Mouse (Mus musculus) hindbrain, postnatal 0 days (tissue): ENCODE measurements around the gene Ccdc62. TPM values are rescaled to one million over a fixed set of nuclear protein-coding genes. Genes with fewer than 3 reads are reported as not detected.

Experiments used
- ATAC-seq: fragments of 200-750 bp; cut with Nextera tagmentation; 2 replicates; pipeline ENCODE4 v1.8.0; 2017; ENCODE audit warnings: mild to moderate bottlenecking, moderate TSS enrichment, moderate library complexity
- DNase-seq: peaks from one replicate; pipeline ENCODE4 v3.0.0-alpha.2; 2015; ENCODE audit warnings: low spot score
- H3K27ac ChIP-seq: fragments of 300-500 bp; sonication (generic); 2 replicates; pipeline ENCODE4 v1.5.1; 2014; ENCODE audit warnings: mild to moderate bottlenecking
- H3K27me3 ChIP-seq: fragments of 300-500 bp; sonication (generic); 2 replicates; pipeline ENCODE4 v1.6.1; 2014; ENCODE audit warnings: low read length, mixed read lengths; ENCODE audit not compliant: insufficient read depth
- H3K36me3 ChIP-seq: fragments of 300-500 bp; sonication (generic); 2 replicates; pipeline ENCODE4 v1.6.1; 2014; ENCODE audit warnings: low read length, mixed read lengths; ENCODE audit not compliant: insufficient read depth
- H3K4me1 ChIP-seq: fragments of 300-500 bp; sonication (generic); 2 replicates; pipeline ENCODE4 v1.6.1; 2014; ENCODE audit warnings: antibody characterized with exemption, low read length, mixed read lengths; ENCODE audit not compliant: insufficient read depth
- H3K4me2 ChIP-seq: fragments of 300-500 bp; sonication (generic); 2 replicates; pipeline ENCODE4 v1.6.1; 2014; ENCODE audit warnings: low read depth, mild to moderate bottlenecking, low read length, moderate library complexity, mixed read lengths
- H3K4me3 ChIP-seq: fragments of 300-500 bp; sonication (generic); 2 replicates; pipeline ENCODE4 v1.5.1; 2014; ENCODE audit warnings: low read length
- H3K9ac ChIP-seq: fragments of 300-500 bp; sonication (generic); replicated peaks from 2 replicates; pipeline ENCODE4 v1.6.1; 2014; ENCODE audit warnings: mild to moderate bottlenecking, low read length, moderate library complexity, mixed read lengths
- H3K9me3 ChIP-seq: fragments of 300-500 bp; sonication (generic); 2 replicates; pipeline ENCODE4 v1.6.1; 2016; ENCODE audit warnings: low read length, mixed read lengths
- CTCF ChIP-seq: IDR thresholded peaks from 2 replicates; pipeline ENCODE4 v1.5.1; 2016; ENCODE audit warnings: antibody characterized with exemption, control low read depth, low read depth
- WGBS: fragments of 180-500 bp; shearing (Covaris S2); extraction: QIAGEN DNeasy Blood & Tissue Kit; methylation state at CpG from one replicate; pipeline ENCODE4 v1.1.7; 2014; 5-methylcytosine and 5-hydroxymethylcytosine counted together
- polyA plus RNA-seq: library from polyadenylated mRNA; unstranded; fragments of >200 nt; fragmentation: Nextera tagmentation; extraction: Ambion mirVana; gene quantifications from 2 replicates; pipeline ENCODE4 v1.2.1, GENCODE M21; 2015
- total RNA-seq: library from RNA; depleted of rRNA; stranded (reverse); fragments of >200 nt; gene quantifications from 2 replicates; pipeline ENCODE4 v1.2.3, GENCODE M21; 2014

The Ccdc62 gene
- total and polyA plus RNA-seq, 2 experiments from 2014 or later, result 1.1 to 5.5 TPM

GRCm38 (mm10) chr5:123969216-123969615 is 38.7 kb downstream of the Ccdc62 start:
- H3K4me2 ChIP-seq, result no peak overlapping the region
- H3K9ac ChIP-seq, result no peak overlapping the region
- no peaks in the 10 kb centered on the region for H3K9me3 ChIP-seq
- 0 out of 2 replicates have a peak, but pooled peaks cover 6% of the 10 kb centered on the region for H3K4me1 ChIP-seq
- H3K27me3 ChIP-seq, result no peaks in the 10 kb centered on the region
- DNase-seq (no peak), ATAC-seq (no peak)
- WGBS, result 51% methylated on average over 8 of the region's 8 CpGs
- H3K36me3 ChIP-seq, result no peaks in the 10 kb centered on the region
- TF ChIP-seq CTCF, result no peak
- no peak overlapping the region for H3K27ac ChIP-seq
- no peak overlapping the region for H3K4me3 ChIP-seq

- Histone ChIP-seq H3K4me1 (0 out of 2 replicates have a peak, but pooled peaks cover 12% of the 10 kb centered on the region), H3K27me3 (no peaks in the 10 kb centered on the region), H3K9me3 (no peaks in the 10 kb centered on the region), H3K36me3 (no peaks in the 10 kb centered on the region), H3K4me3 (no peak overlapping the region), H3K27ac (no peak overlapping the region), H3K4me2 (no peak overlapping the region), H3K9ac (no peak overlapping the region)
- DNase-seq (no peak), ATAC-seq (no peak)
- TF ChIP-seq CTCF, result no peak
- WGBS, result 87% methylated on average over 4 of the region's 4 CpGs
These were observed 40.1 kb downstream of the Ccdc62 start for GRCm38 (mm10) chr5:123970576-123970975.

GRCm38 (mm10) chr5:123972453-123972852 is 42.0 kb downstream of the Ccdc62 start:
- no peaks in the 10 kb centered on the region for H3K9me3 ChIP-seq
- H3K27me3 ChIP-seq, result no peaks in the 10 kb centered on the region
- no peak overlapping the region for H3K4me2 ChIP-seq
- DNase-seq (no peak), ATAC-seq (no peak)
- no peak overlapping the region for H3K9ac ChIP-seq
- H3K27ac ChIP-seq, result no peak overlapping the region
- H3K36me3 ChIP-seq, result no peaks in the 10 kb centered on the region
- no peak overlapping the region for H3K4me3 ChIP-seq
- 45% methylated on average over 6 of the region's 6 CpGs for WGBS
- H3K4me1 ChIP-seq, result peaks cover 16% of the 10 kb centered on the region; the same call in 1 of the 2 replicates
- no peak for TF ChIP-seq CTCF

- peaks cover 21% of the 10 kb centered on the region; the same call in 1 of the 2 replicates for H3K4me1 ChIP-seq
- peak within 1 kb of the TSS; percentile 95 for H3K4me2 ChIP-seq
- TF ChIP-seq CTCF, result no peak
- no peaks in the 10 kb centered on the region for H3K36me3 ChIP-seq
- ATAC-seq (peak; percentile 75), DNase-seq (peak; percentile 75)
- H3K4me3 ChIP-seq, result peak within 1 kb of the TSS; percentile 81
- no peaks in the 10 kb centered on the region for H3K27me3 ChIP-seq
- H3K27ac ChIP-seq, result peak within 1 kb of the TSS; percentile 78
- 1% methylated on average over 60 of the region's 106 CpGs for WGBS
- peak within 1 kb of the TSS; percentile 89 for H3K9ac ChIP-seq
- H3K9me3 ChIP-seq, result no peaks in the 10 kb centered on the region
These were observed 43.1 kb downstream of the Ccdc62 start, which contains the start of gene Hip1r for GRCm38 (mm10) chr5:123973299-123974178. TSS of gene Hip1r (plus strand) at chr5:123973628.

GRCm38 (mm10) chr5:123974179-123974485 is 43.7 kb downstream of the Ccdc62 start:
- Histone ChIP-seq H3K9me3 (no peaks in the 10 kb centered on the region), H3K9ac (peak overlapping the region; percentile 89), H3K4me3 (peak overlapping the region; percentile 81), H3K27ac (peak overlapping the region; percentile 78; the same call in 1 of the 2 replicates), H3K4me1 (peaks cover 21% of the 10 kb centered on the region; the same call in 1 of the 2 replicates), H3K27me3 (no peaks in the 10 kb centered on the region), H3K4me2 (peak overlapping the region; percentile 95), H3K36me3 (no peaks in the 10 kb centered on the region)
- DNase-seq (peak; percentile 34), ATAC-seq (no peak)
- 1% methylated on average over 14 of the region's 14 CpGs for WGBS
- no peak for TF ChIP-seq CTCF

DNA sequence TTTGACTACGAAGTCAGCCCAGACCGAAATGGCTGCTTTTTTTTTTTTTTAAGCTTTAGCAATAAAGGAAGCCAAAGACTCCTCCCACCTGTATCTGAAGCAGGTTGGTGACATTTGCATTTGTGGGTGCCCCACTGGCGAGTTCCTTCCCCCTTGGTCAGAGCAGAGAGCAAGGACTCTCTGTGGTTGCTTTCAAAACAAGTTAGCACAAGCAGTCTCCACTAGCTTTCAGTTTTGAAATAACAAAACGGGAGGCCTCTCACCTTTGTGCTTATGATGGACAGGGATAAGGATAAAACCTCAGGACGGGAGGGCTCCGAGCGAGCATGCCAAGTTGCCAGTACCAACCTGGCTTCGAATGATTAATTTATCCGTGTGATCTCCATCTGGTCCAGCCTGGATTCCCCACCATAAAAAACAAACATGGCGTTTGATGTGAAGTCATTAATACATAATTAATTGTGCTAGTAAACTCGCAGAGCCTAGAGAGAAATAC is 44.2 kb downstream of the Ccdc62 start:
- Histone ChIP-seq H3K27me3 (no peaks in the 10 kb centered on the region), H3K27ac (0 out of 2 replicates have a peak overlapping the region, but pooled peaks have one; percentile 3), H3K4me2 (peak overlapping the region; percentile 95), H3K36me3 (no peaks in the 10 kb centered on the region), H3K4me3 (peak overlapping the region; percentile 81), H3K9me3 (no peaks in the 10 kb centered on the region), H3K9ac (peak overlapping the region; percentile 24; the same call in 1 of the 2 replicates), H3K4me1 (peaks cover 21% of the 10 kb centered on the region; the same call in 1 of the 2 replicates)
- no peak for TF ChIP-seq CTCF
- 13% methylated on average over 11 of the region's 11 CpGs for WGBS
- ATAC-seq, result no peak
- peak; percentile 55 for DNase-seq
